Mouse (Mus musculus) G1E (cell line): Measurements from ENCODE around the gene Slc22a18. TPM values are rescaled to one million over a fixed set of nuclear protein-coding genes. Genes with fewer than 3 reads are reported as not detected.

Experiments used
- ATAC-seq: 2 replicates; pipeline ENCODE4 v1.8.0; 2016; ENCODE audit warnings: mild to moderate bottlenecking; ENCODE audit not compliant: insufficient number of reproducible peaks, poor library complexity, low FRiP score, severe bottlenecking; ENCODE audit errors: extremely low read depth
- DNase-seq: peaks from one replicate; pipeline ENCODE4 v3.0.0; 2012; ENCODE audit warnings: low spot score
- H3K27me3 ChIP-seq: 2 replicates; pipeline ENCODE4 v1.6.1; 2012; ENCODE audit warnings: mild to moderate bottlenecking, low read length, inconsistent platforms; ENCODE audit not compliant: insufficient read depth
- H3K36me3 ChIP-seq: replicated peaks from 2 replicates; pipeline ENCODE3; 2012; ENCODE audit warnings: mild to moderate bottlenecking, inconsistent platforms
- H3K4me1 ChIP-seq: 2 replicates; pipeline ENCODE4 v1.6.1; 2012; ENCODE audit warnings: low read depth, low read length, inconsistent platforms, mixed read lengths; ENCODE audit not compliant: insufficient read depth
- H3K4me3 ChIP-seq: 2 replicates; pipeline ENCODE4 v1.5.1; 2012; ENCODE audit warnings: low read depth, mild to moderate bottlenecking, inconsistent platforms, low read length, moderate library complexity, mixed read lengths
- H3K9me3 ChIP-seq: replicated peaks from 2 replicates; pipeline ENCODE4 v1.6.1; 2012; ENCODE audit warnings: inconsistent platforms
- CTCF ChIP-seq: IDR thresholded peaks from 2 replicates; pipeline ENCODE4 v1.5.1; 2012; ENCODE audit warnings: low read depth, low read length, inconsistent platforms, mixed read lengths
- GATA1 ChIP-seq: IDR thresholded peaks from 2 replicates; pipeline ENCODE4 v1.6.1; 2012; ENCODE audit warnings: borderline replicate concordance, low read length, inconsistent platforms, mixed read lengths
- GATA2 ChIP-seq: IDR thresholded peaks from 2 replicates; pipeline ENCODE4 v1.6.1; 2012; ENCODE audit warnings: low read depth, low read length, inconsistent platforms, borderline replicate concordance
- POLR2AphosphoS5 ChIP-seq: IDR thresholded peaks from 2 replicates; pipeline ENCODE4 v1.6.1; 2012; ENCODE audit warnings: low read depth, low read length, inconsistent platforms; ENCODE audit not compliant: insufficient replicate concordance
- TAL1 ChIP-seq: conservative IDR thresholded peaks from 2 replicates; pipeline ENCODE4 v1.6.1; 2012; ENCODE audit warnings: low read depth, low read length, inconsistent platforms, mixed read lengths
- polyA plus RNA-seq: library from polyadenylated mRNA; stranded (reverse); fragments of >175 nt; gene quantifications from 2 replicates; pipeline ENCODE4 v1.2.3, GENCODE M21; 2012
- total RNA-seq, 2 experiments: library from RNA; stranded (forward) in 1 of 2; stranded (reverse) in 1 of 2; fragments of 200-1000 nt in 1 of 2; fragments of >200 nt in 1 of 2; fragmentation: Nextera tagmentation in 1 of 2; gene quantifications; 2 replicates each; pipeline ENCODE4 v1.2.3; 2014 to 2017

Slc22a18 gene
- total and polyA plus RNA-seq, 3 experiments: 2.9 to 3.9 (median 3.4) TPM

DNA sequence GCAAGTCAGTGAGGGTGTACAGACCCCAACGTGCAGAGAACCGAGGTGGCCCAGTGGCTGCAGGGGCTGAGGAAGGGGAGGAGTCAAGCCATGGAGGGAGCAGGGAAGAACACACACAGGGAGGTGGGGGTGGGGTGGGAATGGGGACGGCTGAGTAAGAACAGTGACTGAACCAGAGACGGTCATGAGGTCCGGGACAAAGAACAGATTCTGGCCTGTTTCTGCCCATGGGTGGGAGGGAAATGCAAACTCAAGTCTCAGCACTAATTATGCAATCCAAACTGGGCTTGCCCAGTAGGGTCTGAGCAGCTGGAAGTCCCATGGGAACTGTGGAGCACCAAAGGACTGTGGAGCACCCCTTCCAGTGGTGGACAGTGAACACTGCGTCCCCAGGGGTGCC lies 9.0 kb downstream of the Slc22a18 start:
- Histone ChIP-seq H3K4me1 (peaks cover 14% of the 10 kb centered on the region), H3K36me3 (no peaks in the 10 kb centered on the region), H3K27me3 (peaks cover 57% of the 10 kb centered on the region), H3K4me3 (no peak overlapping the region), H3K9me3 (no peaks in the 10 kb centered on the region)
- ATAC-seq (no peak), DNase-seq (no peak)
- TF ChIP-seq CTCF: no peak

DNA sequence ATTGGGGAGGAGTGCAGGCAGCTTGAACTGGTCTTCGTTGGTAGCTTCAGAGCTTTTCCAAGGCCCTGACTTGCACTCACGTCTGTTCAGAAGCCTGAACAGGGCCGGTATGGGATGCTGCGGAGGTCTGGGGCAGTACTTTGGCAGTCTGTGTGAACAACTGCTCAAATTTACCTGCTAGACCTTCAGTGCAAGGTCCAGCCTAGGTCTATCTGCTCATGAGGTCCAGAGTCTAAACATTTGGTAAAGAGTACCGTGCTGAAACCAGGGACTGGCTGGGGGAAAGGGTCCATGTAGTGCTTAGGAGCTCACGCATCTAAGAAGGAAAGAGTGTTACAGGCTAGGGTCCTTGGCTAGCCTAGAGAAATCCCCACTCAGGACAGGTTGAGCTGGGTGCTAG lies 16.2 kb downstream of the Slc22a18 start:
- Histone ChIP-seq H3K36me3 (no peaks in the 10 kb centered on the region), H3K27me3 (peaks cover 58% of the 10 kb centered on the region), H3K4me3 (no peak overlapping the region), H3K9me3 (no peaks in the 10 kb centered on the region), H3K4me1 (peaks cover 29% of the 10 kb centered on the region)
- ATAC-seq (no peak), DNase-seq (no peak)
- TF ChIP-seq GATA1: no peak
- no peak for TF ChIP-seq CTCF
- no peak for TF ChIP-seq GATA2
- TF ChIP-seq POLR2AphosphoS5: no peak
- no peak for TF ChIP-seq TAL1

GRCm38 (mm10) chr7:143493616-143494126 lies 20.1 kb downstream of the Slc22a18 start:
- no peak overlapping the region for H3K4me3 ChIP-seq
- ATAC-seq (no peak), DNase-seq (no peak)
- TF ChIP-seq GATA2: no peak
- H3K4me1 ChIP-seq: peaks cover 61% of the 10 kb centered on the region
- no peaks in the 10 kb centered on the region for H3K36me3 ChIP-seq
- H3K9me3 ChIP-seq: no peaks in the 10 kb centered on the region
- H3K27me3 ChIP-seq: peaks cover 56% of the 10 kb centered on the region

GRCm38 (mm10) chr7:143495104-143495961 lies 21.8 kb downstream of the Slc22a18 start:
- H3K4me1 ChIP-seq: peaks cover 62% of the 10 kb centered on the region
- DNase-seq: peak; percentile 51
- H3K4me3 ChIP-seq: no peak overlapping the region; the same call in 1 of the 2 replicates
- H3K9me3 ChIP-seq: no peaks in the 10 kb centered on the region
- peak; percentile 63 for ATAC-seq
- TF ChIP-seq POLR2AphosphoS5 (no peak), GATA2 (no peak), GATA1 (no peak), TAL1 (no peak), CTCF (no peak)
- H3K36me3 ChIP-seq: no peaks in the 10 kb centered on the region
- H3K27me3 ChIP-seq: peaks cover 48% of the 10 kb centered on the region

GRCm38 (mm10) chr7:143498584-143498983 lies 25.0 kb downstream of the Slc22a18 start:
- peaks cover 53% of the 10 kb centered on the region for H3K4me1 ChIP-seq
- H3K36me3 ChIP-seq: no peaks in the 10 kb centered on the region
- DNase-seq (no peak), ATAC-seq (no peak)
- peaks cover 14% of the 10 kb centered on the region for H3K9me3 ChIP-seq
- no peak for TF ChIP-seq TAL1
- TF ChIP-seq GATA1: no peak
- no peak for TF ChIP-seq POLR2AphosphoS5
- TF ChIP-seq CTCF: no peak
- no peak for TF ChIP-seq GATA2
- peaks cover 44% of the 10 kb centered on the region for H3K27me3 ChIP-seq
- H3K4me3 ChIP-seq: no peak overlapping the region

GRCm38 (mm10) chr7:143500912-143501311 lies 27.4 kb downstream of the Slc22a18 start:
- no peaks in the 10 kb centered on the region for H3K36me3 ChIP-seq
- H3K4me1 ChIP-seq: peaks cover 36% of the 10 kb centered on the region
- peaks cover 44% of the 10 kb centered on the region for H3K27me3 ChIP-seq
- DNase-seq: no peak
- TF ChIP-seq POLR2AphosphoS5 (no peak), GATA1 (no peak), GATA2 (no peak), TAL1 (no peak), CTCF (no peak)
- no peak for ATAC-seq
- H3K9me3 ChIP-seq: peaks cover 14% of the 10 kb centered on the region
- no peak overlapping the region for H3K4me3 ChIP-seq
